Mouse (Mus musculus) gastrocnemius, postnatal 25 days (tissue): ENCODE results near the gene Clba1. TPM values are rescaled to one million over a fixed set of nuclear protein-coding genes. Genes with fewer than 3 reads are reported as not detected.

ENCODE experiments used
- DNase-seq: peaks from one replicate; pipeline ENCODE4 v3.0.0; 2022
- total RNA-seq, 2 experiments: library from RNA; stranded (reverse); gene quantifications; 1 replicate in 1 of 2; 2 replicates in 1 of 2; pipeline ENCODE4 v1.2.3; 2021

Gene Clba1
- total RNA-seq, 2 experiments from 2014 or later: 0.46 to 0.96 TPM

GRCm38 (mm10) chr12:112850344-112850743 is 41.6 kb downstream of the Clba1 start:
- DNase-seq: no peak

- DNase-seq: no peak
Observed at GRCm38 (mm10) chr12:112851116-112851515, 42.4 kb downstream of the Clba1 start.

GRCm38 (mm10) chr12:112853050-112853729 is 44.5 kb downstream of the Clba1 start:
- DNase-seq: no peak

GRCm38 (mm10) chr12:112854610-112855333 is 46.0 kb downstream of the Clba1 start:
- DNase-seq: no peak

GRCm38 (mm10) chr12:112856338-112856737 is 47.6 kb downstream of the Clba1 start:
- DNase-seq: no peak

DNA sequence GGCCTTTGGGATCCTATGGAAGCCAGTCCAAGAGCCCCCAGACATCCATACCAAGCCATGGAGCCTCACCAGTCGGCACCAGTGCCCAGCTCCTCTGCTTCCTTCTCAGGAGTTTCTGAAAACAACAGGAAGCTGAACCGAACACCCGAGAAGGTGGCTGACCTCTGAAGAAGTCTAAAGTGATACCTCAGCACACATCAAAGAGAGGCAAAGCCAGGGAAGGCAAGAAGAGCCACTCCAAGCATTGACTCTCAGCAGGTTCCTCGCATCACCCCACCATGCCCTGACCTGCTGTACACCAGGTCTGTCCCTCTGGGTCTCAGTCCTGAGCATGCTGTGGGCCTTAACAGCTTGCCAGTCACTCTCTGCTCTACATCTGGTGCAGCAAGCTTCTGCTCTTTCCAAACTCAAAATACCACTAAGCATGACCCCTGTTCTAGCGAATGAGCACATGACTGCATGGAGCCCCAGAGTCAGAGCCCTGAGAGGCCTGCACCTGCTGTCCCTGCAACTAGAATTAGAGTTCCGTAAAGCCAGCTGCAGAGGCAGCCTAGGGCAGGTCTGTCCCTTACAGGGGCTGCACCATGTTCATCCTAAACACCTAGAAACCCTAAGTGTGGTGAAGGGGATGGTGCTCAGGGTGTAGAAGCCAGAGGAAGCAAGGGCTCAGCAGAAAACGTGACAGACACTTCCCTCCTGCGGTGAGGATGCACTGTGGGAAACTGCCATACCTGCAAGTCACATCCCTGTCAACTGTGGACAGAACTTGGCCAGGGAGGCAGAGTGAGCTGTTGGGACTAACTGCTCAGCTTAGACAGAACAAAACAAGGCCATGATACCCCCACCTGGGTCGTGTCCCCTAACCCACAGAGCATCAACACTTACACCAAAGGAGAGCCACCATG is 48.5 kb downstream of the Clba1 start:
- no peak for DNase-seq

DNA sequence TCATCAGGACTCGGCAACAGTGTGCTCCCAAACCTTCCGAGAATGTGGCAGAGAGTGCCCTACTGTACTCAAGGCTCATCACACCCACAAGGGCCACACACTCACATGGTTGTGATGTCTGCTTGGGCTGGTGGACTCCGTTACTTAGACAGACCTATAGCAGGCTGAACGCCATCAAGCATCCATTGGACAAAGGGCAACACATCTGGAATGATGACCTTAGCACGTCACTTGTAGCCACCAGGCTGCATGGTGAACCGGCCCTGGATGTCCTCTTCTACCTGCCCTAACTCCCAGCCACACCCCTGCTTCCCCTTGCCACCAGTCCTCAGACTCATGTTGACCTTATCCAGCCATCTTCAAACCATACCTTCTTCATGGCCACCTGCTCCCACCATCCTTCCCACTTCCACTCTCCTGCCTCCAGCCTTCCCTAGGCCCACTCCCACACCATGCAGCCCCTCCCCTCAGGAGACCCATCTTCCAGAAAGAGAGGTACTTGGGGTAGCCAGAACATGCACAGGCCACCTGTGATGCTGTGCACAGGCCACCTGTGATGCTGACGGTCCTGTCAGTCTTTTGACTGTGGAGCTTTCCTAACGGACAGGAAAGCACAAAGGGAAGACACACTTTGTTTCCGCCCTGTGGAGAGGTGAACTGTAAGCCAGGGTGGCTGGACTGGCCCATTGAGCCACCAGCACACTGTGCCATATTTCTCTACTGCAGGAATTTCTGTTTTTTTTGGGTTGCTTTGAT is 50.0 kb downstream of the Clba1 start:
- DNase-seq: no peak

- no peak for DNase-seq
Observed at GRCm38 (mm10) chr12:112859930-112860329, 51.2 kb downstream of the Clba1 start.

DNA sequence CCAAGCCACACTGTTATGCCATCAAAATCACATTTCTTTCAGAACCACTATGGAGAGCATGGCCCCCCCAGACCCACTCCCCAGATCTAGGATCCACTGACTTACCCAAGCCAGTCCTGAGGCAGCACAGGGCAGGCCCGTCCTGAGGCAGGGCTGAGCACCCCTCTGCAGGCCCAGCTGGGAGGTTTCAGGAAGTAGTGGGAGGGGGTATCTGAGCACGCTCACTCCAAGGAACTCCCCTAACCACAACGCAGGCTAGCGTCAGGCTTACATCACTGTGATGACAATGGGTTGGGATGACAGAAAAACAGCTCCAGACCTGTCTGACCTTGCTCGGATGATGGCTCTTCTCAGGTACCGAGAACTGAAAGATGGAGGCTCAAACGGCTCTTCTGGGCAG is 52.0 kb downstream of the Clba1 start:
- DNase-seq: no peak

- no peak for DNase-seq
Observed at GRCm38 (mm10) chr12:112861911-112862321, 53.2 kb downstream of the Clba1 start.

- no peak for DNase-seq
Observed at GRCm38 (mm10) chr12:112864804-112865203, 56.1 kb downstream of the Clba1 start.

Other genes starting within 250 kb of the Clba1 start
- gene Inf2, start 220.2 kb upstream of the Clba1 start, total RNA-seq: 10 to 100 TPM; 10.3 to 10.9 TPM
- 100 to 1,000 TPM; 887 to 928 TPM for gene Adssl1, start 188.9 kb upstream of the Clba1 start, total RNA-seq
- 10 to 100 TPM; 13.4 to 16.1 TPM for gene Siva1, start 164.3 kb upstream of the Clba1 start, total RNA-seq
- gene Akt1, start 134.1 kb upstream of the Clba1 start, total RNA-seq: 10 to 100 TPM; 63.5 to 69.7 TPM
- 1 to 10 TPM; 1.2 to 1.9 TPM for gene Zbtb42, start 130.1 kb upstream of the Clba1 start, total RNA-seq
- gene Cep170b, start 88.5 kb upstream of the Clba1 start, total RNA-seq: 1 to 10 TPM; 8.8 to 9.1 TPM
- gene Pld4, start 48.3 kb upstream of the Clba1 start, total RNA-seq: 1 to 10 TPM; 3.5 to 3.9 TPM
- 10 to 100 TPM in 1 of 2 experiments, 1 to 10 TPM in 1; 4.9 to 11.8 TPM for gene Ahnak2, start 6.3 kb upstream of the Clba1 start, total RNA-seq
- 1 to 10 TPM; 3.4 to 3.5 TPM for gene Cdca4, start 20.5 kb downstream of the Clba1 start, total RNA-seq
- gene Gpr132, start 59.3 kb downstream of the Clba1 start, total RNA-seq: under 1 TPM in 1 of 2 experiments, not detected in 1; 0.11 TPM
- gene Jag2, start 120.8 kb downstream of the Clba1 start, total RNA-seq: 10 to 100 TPM; 20.4 to 21.8 TPM
- 1 to 10 TPM; 8.7 to 9.1 TPM for gene Nudt14, start 133.2 kb downstream of the Clba1 start, total RNA-seq
- 10 to 100 TPM; 12.6 to 13.1 TPM for gene Btbd6, start 167.5 kb downstream of the Clba1 start, total RNA-seq
- gene Brf1, start 191.8 kb downstream of the Clba1 start, total RNA-seq: 10 to 100 TPM; 19.3 to 19.4 TPM
- 10 to 100 TPM; 34.7 to 38.5 TPM for gene Pacs2, start 205.6 kb downstream of the Clba1 start, total RNA-seq